Mouse (Mus musculus) midbrain, embryonic 14.5 days (tissue): ENCODE measurements around the gene Eps8l2. TPM values are rescaled to one million over a fixed set of nuclear protein-coding genes. Genes with fewer than 3 reads are reported as not detected.

Experiments used
- ATAC-seq: fragments of 200-750 bp; cut with Nextera tagmentation; 2 replicates; pipeline ENCODE4 v1.8.0; 2017; ENCODE audit warnings: moderate number of reproducible peaks, moderate library complexity; ENCODE audit not compliant: low FRiP score, low TSS enrichment
- DNase-seq: peaks from one replicate; pipeline ENCODE4 v3.0.0-alpha.2; 2015
- H3K27ac ChIP-seq: fragments of 300-500 bp; sonication (generic); replicated peaks from 2 replicates; pipeline ENCODE4 v1.5.1; 2014; ENCODE audit warnings: mild to moderate bottlenecking, low read depth, low read length, moderate library complexity
- H3K27me3 ChIP-seq: fragments of 300-500 bp; sonication (generic); 2 replicates; pipeline ENCODE4 v1.6.1; 2014; ENCODE audit warnings: low read length, control low read depth, mixed read lengths; ENCODE audit not compliant: control insufficient read depth, insufficient read depth
- H3K36me3 ChIP-seq: fragments of 300-500 bp; sonication (generic); 2 replicates; pipeline ENCODE4 v1.6.1; 2014; ENCODE audit warnings: low read length, control low read depth; ENCODE audit not compliant: control insufficient read depth, insufficient read depth
- H3K4me1 ChIP-seq: fragments of 300-500 bp; sonication (generic); 2 replicates; pipeline ENCODE4 v1.6.1; 2014; ENCODE audit warnings: mild to moderate bottlenecking, antibody characterized with exemption, low read length, control low read depth; ENCODE audit not compliant: control insufficient read depth, insufficient read depth
- H3K4me2 ChIP-seq: fragments of 300-500 bp; sonication (generic); 2 replicates; pipeline ENCODE4 v1.6.1; 2014; ENCODE audit warnings: mild to moderate bottlenecking, low read length, moderate library complexity
- H3K4me3 ChIP-seq: fragments of 300-500 bp; sonication (generic); replicated peaks from 2 replicates; pipeline ENCODE4 v1.5.1; 2014; ENCODE audit warnings: low read depth, low read length
- H3K9ac ChIP-seq: fragments of 300-500 bp; sonication (generic); replicated peaks from 2 replicates; pipeline ENCODE4 v1.6.1; 2014; ENCODE audit warnings: mild to moderate bottlenecking, low read length, moderate library complexity
- H3K9me3 ChIP-seq: fragments of 300-500 bp; sonication (generic); 2 replicates; pipeline ENCODE4 v1.6.1; 2016; ENCODE audit warnings: low read length, control low read depth, mixed read lengths; ENCODE audit not compliant: control insufficient read depth
- WGBS: fragments of 180-500 bp; shearing (Covaris S2); extraction: QIAGEN DNeasy Blood & Tissue Kit; methylation state at CpG from one replicate; pipeline ENCODE4 v1.1.7; 2014; 5-methylcytosine and 5-hydroxymethylcytosine counted together
- polyA plus RNA-seq: library from polyadenylated mRNA; unstranded; fragments of >200 nt; fragmentation: Nextera tagmentation; extraction: Ambion mirVana; gene quantifications from 2 replicates; pipeline ENCODE4 v1.2.1, GENCODE M21; 2014

Eps8l2 gene
- polyA plus RNA-seq, 1 experiment from 2014 or later = 0.50 TPM

GRCm38 (mm10) chr7:141326546-141327446 lies 11.9 kb upstream of the Eps8l2 start:
- peaks cover 28% of the 10 kb centered on the region for H3K4me1 ChIP-seq
- H3K9ac ChIP-seq = peak overlapping the region; percentile 94
- no peaks in the 10 kb centered on the region for H3K27me3 ChIP-seq
- peak overlapping the region; percentile 100 for H3K27ac ChIP-seq
- peaks cover 22% of the 10 kb centered on the region for H3K36me3 ChIP-seq
- WGBS = 6% methylated on average over 30 of the region's 35 CpGs
- DNase-seq = peak; percentile 21
- H3K9me3 ChIP-seq = no peaks in the 10 kb centered on the region
- H3K4me2 ChIP-seq = peak overlapping the region; percentile 100
- H3K4me3 ChIP-seq = peak overlapping the region; percentile 68
- ATAC-seq = peak; percentile 32

- Histone ChIP-seq H3K27me3 (no peaks in the 10 kb centered on the region), H3K9me3 (no peaks in the 10 kb centered on the region), H3K9ac (peak within 1 kb of the TSS; percentile 94), H3K36me3 (peaks cover 18% of the 10 kb centered on the region), H3K27ac (peak within 1 kb of the TSS; percentile 100), H3K4me1 (peaks cover 28% of the 10 kb centered on the region), H3K4me2 (peak within 1 kb of the TSS; percentile 100), H3K4me3 (peak within 1 kb of the TSS; percentile 68)
- ATAC-seq (peak; percentile 96), DNase-seq (peak; percentile 100)
- WGBS = under 1% methylated on average over 105 of the region's 105 CpGs
Observed at GRCm38 (mm10) chr7:141327469-141328372, 11.0 kb upstream of the Eps8l2 start, which contains the start of the genes Deaf1 and Tmem80. Deaf1 (minus strand) TSS chr7:141327690. Tmem80 (plus strand) TSS chr7:141327739.

GRCm38 (mm10) chr7:141328373-141328990 lies 10.2 kb upstream of the Eps8l2 start:
- Histone ChIP-seq H3K9ac (peak overlapping the region; percentile 94), H3K27ac (peak overlapping the region; percentile 100), H3K4me1 (peaks cover 28% of the 10 kb centered on the region), H3K27me3 (no peaks in the 10 kb centered on the region), H3K4me2 (peak overlapping the region; percentile 100), H3K36me3 (peaks cover 16% of the 10 kb centered on the region), H3K9me3 (no peaks in the 10 kb centered on the region), H3K4me3 (peak overlapping the region; percentile 68)
- ATAC-seq (no peak; the same call in none of the 2 replicates), DNase-seq (no peak)
- WGBS = 16% methylated on average over 24 of the region's 24 CpGs

- ATAC-seq (no peak), DNase-seq (no peak)
- Histone ChIP-seq H3K4me2 (no peak overlapping the region), H3K4me1 (peaks cover 22% of the 10 kb centered on the region), H3K9me3 (no peaks in the 10 kb centered on the region), H3K27me3 (no peaks in the 10 kb centered on the region), H3K9ac (no peak overlapping the region), H3K27ac (no peak overlapping the region), H3K4me3 (no peak overlapping the region), H3K36me3 (peaks cover 18% of the 10 kb centered on the region)
Observed at GRCm38 (mm10) chr7:141330706-141331105, 8.0 kb upstream of the Eps8l2 start.

- Histone ChIP-seq H3K9me3 (no peaks in the 10 kb centered on the region), H3K4me1 (peaks cover 9% of the 10 kb centered on the region)
- no peak for ATAC-seq
Observed at GRCm38 (mm10) chr7:141331990-141332389, 6.7 kb upstream of the Eps8l2 start.

GRCm38 (mm10) chr7:141335044-141335579 lies 3.6 kb upstream of the Eps8l2 start:
- no peak for DNase-seq
- Histone ChIP-seq H3K4me2 (no peak overlapping the region), H3K27me3 (no peaks in the 10 kb centered on the region), H3K9me3 (no peaks in the 10 kb centered on the region), H3K36me3 (peaks cover 18% of the 10 kb centered on the region), H3K4me1 (no peaks in the 10 kb centered on the region), H3K4me3 (no peak overlapping the region), H3K9ac (no peak overlapping the region), H3K27ac (no peak overlapping the region)
- no peak for ATAC-seq
- WGBS = 91% methylated on average over 2 of the region's 2 CpGs

More at GRCm38 (mm10) chr7:141331990-141332389, 6.7 kb upstream of the Eps8l2 start:
- H3K27ac ChIP-seq = no peak overlapping the region
- peaks cover 18% of the 10 kb centered on the region for H3K36me3 ChIP-seq
- DNase-seq = no peak
- no peak overlapping the region for H3K9ac ChIP-seq
- no peaks in the 10 kb centered on the region for H3K27me3 ChIP-seq
- 85% methylated on average over 6 of the region's 6 CpGs for WGBS
- no peak overlapping the region for H3K4me2 ChIP-seq
- no peak overlapping the region for H3K4me3 ChIP-seq

- H3K9me3 ChIP-seq = no peaks in the 10 kb centered on the region
- H3K27ac ChIP-seq = no peak overlapping the region
- WGBS = 93% methylated on average over 4 of the region's 4 CpGs
- H3K4me3 ChIP-seq = no peak overlapping the region
- no peaks in the 10 kb centered on the region for H3K27me3 ChIP-seq
- no peaks in the 10 kb centered on the region for H3K4me1 ChIP-seq
- DNase-seq = no peak
- H3K4me2 ChIP-seq = no peak overlapping the region
- no peak overlapping the region for H3K9ac ChIP-seq
- ATAC-seq = no peak
- peaks cover 18% of the 10 kb centered on the region for H3K36me3 ChIP-seq
Observed at GRCm38 (mm10) chr7:141335682-141336081, 3.0 kb upstream of the Eps8l2 start.

- ATAC-seq (no peak), DNase-seq (no peak)
- no peaks in the 10 kb centered on the region for H3K4me1 ChIP-seq
- no peak overlapping the region for H3K9ac ChIP-seq
- no peak overlapping the region for H3K4me2 ChIP-seq
- 85% methylated on average over 3 of the region's 3 CpGs for WGBS
- no peak overlapping the region for H3K27ac ChIP-seq
- H3K27me3 ChIP-seq = no peaks in the 10 kb centered on the region
- no peaks in the 10 kb centered on the region for H3K9me3 ChIP-seq
- peaks cover 18% of the 10 kb centered on the region for H3K36me3 ChIP-seq
- H3K4me3 ChIP-seq = no peak overlapping the region
Observed at GRCm38 (mm10) chr7:141336296-141336695, 2.4 kb upstream of the Eps8l2 start.
